Mouse (Mus musculus): Measurements from ENCODE around the gene Rpl15. TPM values are rescaled to one million over a fixed set of nuclear protein-coding genes. Genes with fewer than 3 reads are reported as not detected.

Rpl15 gene
- 434 and 443 TPM in 2 replicates for polyA plus RNA-seq (2015; fragmentation: Nextera tagmentation; extraction: Ambion mirVana)

- H3K4me3 ChIP-seq: peak within 1 kb of the TSS; percentile 91
- peak within 1 kb of the TSS; percentile 70 for H3K4me2 ChIP-seq
- peak within 1 kb of the TSS; percentile 94 for H3K9ac ChIP-seq
- WGBS: under 1% methylated on average over 78 of the region's 78 CpGs
- no peaks in the 10 kb centered on the region for H3K9me3 ChIP-seq
- H3K27me3 ChIP-seq: no peaks in the 10 kb centered on the region
- ATAC-seq (ENCODE audit: borderline replicate concordance, extremely low read depth, low FRiP score, low TSS enrichment): peak; percentile 100
- peak within 1 kb of the TSS; percentile 75 for H3K27ac ChIP-seq
- H3K4me1 ChIP-seq: peaks cover 11% of the 10 kb centered on the region
- peaks cover 21% of the 10 kb centered on the region for H3K36me3 ChIP-seq
Measured at GRCm38 (mm10) chr14:18270529-18271441, at the start of gene Rpl15, which contains the start of gene Nkiras1. TSS of gene Rpl15 (minus strand) at chr14:18271391. TSS of gene Nkiras1 (plus strand) at chr14:18271136.

- Histone ChIP-seq H3K27me3 (no peaks in the 10 kb centered on the region), H3K9ac (no peak overlapping the region), H3K9me3 (no peaks in the 10 kb centered on the region), H3K4me1 (peaks cover 7% of the 10 kb centered on the region; the same call in 1 of the 2 replicates), H3K27ac (no peak overlapping the region), H3K36me3 (no peaks in the 10 kb centered on the region; the same call in none of the 2 replicates), H3K4me2 (no peak overlapping the region), H3K4me3 (no peak overlapping the region)
- 49% methylated on average over 11 of the region's 11 CpGs for WGBS
- ATAC-seq (ENCODE audit: borderline replicate concordance, extremely low read depth, low FRiP score, low TSS enrichment): no peak
Measured at GRCm38 (mm10) chr14:18317457-18318411, 46.5 kb upstream of the Rpl15 start.

- H3K36me3 ChIP-seq: peaks cover 3% of the 10 kb centered on the region; the same call in 1 of the 2 replicates
- WGBS: 85% methylated on average over 5 of the region's 5 CpGs
- no peak for ATAC-seq (ENCODE audit: borderline replicate concordance, extremely low read depth, low FRiP score, low TSS enrichment)
Measured at GRCm38 (mm10) chr14:18304165-18304564, 33.0 kb upstream of the Rpl15 start.

GRCm38 (mm10) chr14:18303262-18303661, 32.1 kb upstream of the Rpl15 start:
- Histone ChIP-seq H3K9me3 (no peaks in the 10 kb centered on the region), H3K9ac (no peak overlapping the region), H3K4me1 (0 out of 2 replicates have a peak, but pooled peaks cover 4% of the 10 kb centered on the region), H3K27me3 (no peaks in the 10 kb centered on the region), H3K36me3 (peaks cover 3% of the 10 kb centered on the region; the same call in 1 of the 2 replicates), H3K27ac (no peak overlapping the region), H3K4me2 (no peak overlapping the region), H3K4me3 (no peak overlapping the region)
- no peak for ATAC-seq (ENCODE audit: borderline replicate concordance, extremely low read depth, low FRiP score, low TSS enrichment)
- WGBS: 80% methylated on average over 4 of the region's 4 CpGs

More at GRCm38 (mm10) chr14:18304165-18304564, 33.0 kb upstream of the Rpl15 start:
- Histone ChIP-seq H3K4me2 (no peak overlapping the region), H3K9ac (no peak overlapping the region), H3K9me3 (no peaks in the 10 kb centered on the region), H3K4me1 (0 out of 2 replicates have a peak, but pooled peaks cover 4% of the 10 kb centered on the region), H3K27me3 (no peaks in the 10 kb centered on the region), H3K27ac (no peak overlapping the region), H3K4me3 (no peak overlapping the region)

GRCm38 (mm10) chr14:18302750-18303149, 31.6 kb upstream of the Rpl15 start:
- Histone ChIP-seq H3K4me1 (0 out of 2 replicates have a peak, but pooled peaks cover 4% of the 10 kb centered on the region), H3K4me3 (no peak overlapping the region), H3K4me2 (no peak overlapping the region), H3K36me3 (peaks cover 3% of the 10 kb centered on the region; the same call in 1 of the 2 replicates), H3K9me3 (no peaks in the 10 kb centered on the region), H3K27me3 (no peaks in the 10 kb centered on the region), H3K9ac (no peak overlapping the region), H3K27ac (no peak overlapping the region)
- WGBS: 64% methylated on average over 3 of the region's 3 CpGs
- ATAC-seq (ENCODE audit: borderline replicate concordance, extremely low read depth, low FRiP score, low TSS enrichment): no peak

- 59% methylated on average over 3 of the region's 3 CpGs for WGBS
- H3K4me2 ChIP-seq: no peak overlapping the region
- no peak overlapping the region for H3K4me3 ChIP-seq
- 0 out of 2 replicates have a peak, but pooled peaks cover 4% of the 10 kb centered on the region for H3K4me1 ChIP-seq
- peaks cover 3% of the 10 kb centered on the region; the same call in 1 of the 2 replicates for H3K36me3 ChIP-seq
- no peak for ATAC-seq (ENCODE audit: borderline replicate concordance, extremely low read depth, low FRiP score, low TSS enrichment)
- no peaks in the 10 kb centered on the region for H3K9me3 ChIP-seq
- no peaks in the 10 kb centered on the region for H3K27me3 ChIP-seq
- no peak overlapping the region for H3K27ac ChIP-seq
- no peak overlapping the region for H3K9ac ChIP-seq
Measured at GRCm38 (mm10) chr14:18301591-18301990, 30.4 kb upstream of the Rpl15 start.

GRCm38 (mm10) chr14:18300676-18301075, 29.5 kb upstream of the Rpl15 start:
- no peak overlapping the region for H3K27ac ChIP-seq
- H3K9ac ChIP-seq: no peak overlapping the region
- no peaks in the 10 kb centered on the region for H3K27me3 ChIP-seq
- no peaks in the 10 kb centered on the region; the same call in 1 of the 2 replicates for H3K36me3 ChIP-seq
- H3K4me2 ChIP-seq: no peak overlapping the region
- no peak for ATAC-seq (ENCODE audit: borderline replicate concordance, extremely low read depth, low FRiP score, low TSS enrichment)
- H3K4me1 ChIP-seq: 0 out of 2 replicates have a peak, but pooled peaks cover 4% of the 10 kb centered on the region
- 84% methylated on average over 2 of the region's 2 CpGs for WGBS
- no peak overlapping the region for H3K4me3 ChIP-seq
- no peaks in the 10 kb centered on the region for H3K9me3 ChIP-seq

- no peak overlapping the region for H3K9ac ChIP-seq
- 0 out of 2 replicates have a peak, but pooled peaks cover 4% of the 10 kb centered on the region for H3K4me1 ChIP-seq
- H3K4me3 ChIP-seq: no peak overlapping the region
- 86% methylated on average over 2 of the region's 2 CpGs for WGBS
- no peaks in the 10 kb centered on the region for H3K27me3 ChIP-seq
- H3K27ac ChIP-seq: no peak overlapping the region
- H3K9me3 ChIP-seq: no peaks in the 10 kb centered on the region
- ATAC-seq (ENCODE audit: borderline replicate concordance, extremely low read depth, low FRiP score, low TSS enrichment): no peak
- no peaks in the 10 kb centered on the region for H3K36me3 ChIP-seq
- H3K4me2 ChIP-seq: no peak overlapping the region
Measured at GRCm38 (mm10) chr14:18298874-18299273, 27.7 kb upstream of the Rpl15 start.

GRCm38 (mm10) chr14:18297441-18297840, 26.2 kb upstream of the Rpl15 start:
- H3K4me2 ChIP-seq: no peak overlapping the region
- no peak for ATAC-seq (ENCODE audit: borderline replicate concordance, extremely low read depth, low FRiP score, low TSS enrichment)
- no peaks in the 10 kb centered on the region for H3K27me3 ChIP-seq
- no peak overlapping the region for H3K27ac ChIP-seq
- H3K9me3 ChIP-seq: no peaks in the 10 kb centered on the region
- no peak overlapping the region for H3K9ac ChIP-seq
- H3K36me3 ChIP-seq: no peaks in the 10 kb centered on the region
- H3K4me1 ChIP-seq: 0 out of 2 replicates have a peak, but pooled peaks cover 4% of the 10 kb centered on the region
- 76% methylated on average over 2 of the region's 2 CpGs for WGBS
- H3K4me3 ChIP-seq: no peak overlapping the region

GRCm38 (mm10) chr14:18292578-18292977, 21.4 kb upstream of the Rpl15 start:
- no peaks in the 10 kb centered on the region for H3K9me3 ChIP-seq
- H3K27me3 ChIP-seq: no peaks in the 10 kb centered on the region
- no peak overlapping the region for H3K27ac ChIP-seq
- H3K4me1 ChIP-seq: no peaks in the 10 kb centered on the region; the same call in 1 of the 2 replicates
- no peak overlapping the region for H3K9ac ChIP-seq
- no peak for ATAC-seq (ENCODE audit: borderline replicate concordance, extremely low read depth, low FRiP score, low TSS enrichment)
- WGBS: 74% methylated on average over 3 of the region's 3 CpGs
- H3K36me3 ChIP-seq: no peaks in the 10 kb centered on the region
- no peak overlapping the region for H3K4me3 ChIP-seq
- H3K4me2 ChIP-seq: no peak overlapping the region

- 81% methylated on average over 3 of the region's 3 CpGs for WGBS
- H3K9me3 ChIP-seq: no peaks in the 10 kb centered on the region
Measured at GRCm38 (mm10) chr14:18292111-18292510, 20.9 kb upstream of the Rpl15 start.

More at GRCm38 (mm10) chr14:18292111-18292510, 20.9 kb upstream of the Rpl15 start:
- Histone ChIP-seq H3K9ac (no peak overlapping the region), H3K4me2 (no peak overlapping the region), H3K27me3 (no peaks in the 10 kb centered on the region), H3K36me3 (no peaks in the 10 kb centered on the region), H3K4me1 (peaks cover 3% of the 10 kb centered on the region; the same call in 1 of the 2 replicates), H3K27ac (no peak overlapping the region), H3K4me3 (no peak overlapping the region)
- ATAC-seq (ENCODE audit: borderline replicate concordance, extremely low read depth, low FRiP score, low TSS enrichment): no peak

All from lung, embryonic 15.5 days (tissue).